Mouse (Mus musculus) v-Abl transformed pro-B cells (cell line): ENCODE measurements around the gene Trim10.
"Not testable (repeated sequence)": the region's sequence is repeated elsewhere in the genome, so short reads cannot be mapped to it uniquely, and the experiment has no call there.

Experiments
- in situ Hi-C, 2 experiments: fragments of 400-800 bp; cut with MboI; formaldehyde crosslinking; loops; one replicate each; pipeline ENCODE4 v1.15.1; 2025; ENCODE audit not compliant: unreplicated experiment in 2 of 2

The Trim10 gene

GRCm38 (mm10) chr17:36869284-36869954 is at the start of gene Trim10:
TSS of gene Trim10 (plus strand) at chr17:36869574.
- in situ Hi-C loops = no loop called here

- in situ Hi-C loops = loop anchor here in 1 of 2 experiments (25.0 kb wide), 1 partner anchor 737 kb away; no protein-coding TSS in a partner anchor
Observed at GRCm38 (mm10) chr17:36824005-36824404, 45.4 kb upstream of the Trim10 start.

DNA sequence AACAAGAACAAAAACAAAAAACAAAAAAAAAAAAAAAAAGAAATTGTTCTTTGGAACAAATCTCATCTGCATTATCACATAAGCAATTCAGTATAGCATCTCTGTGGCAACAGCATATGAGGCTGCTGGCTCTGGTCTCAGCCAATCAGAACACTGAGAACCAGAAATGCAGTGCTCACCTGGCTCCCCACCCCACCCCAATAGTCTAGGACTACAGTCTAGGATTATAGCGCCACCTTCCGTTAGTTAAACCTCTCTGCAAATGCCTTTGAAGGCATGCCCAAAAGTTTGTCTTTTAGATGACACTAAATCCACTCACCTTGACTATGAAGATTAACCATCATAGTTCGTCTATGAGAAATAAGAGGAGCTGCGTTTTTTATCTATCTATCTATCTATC is 43.8 kb upstream of the Trim10 start:
- in situ Hi-C loops = no loop called here

DNA sequence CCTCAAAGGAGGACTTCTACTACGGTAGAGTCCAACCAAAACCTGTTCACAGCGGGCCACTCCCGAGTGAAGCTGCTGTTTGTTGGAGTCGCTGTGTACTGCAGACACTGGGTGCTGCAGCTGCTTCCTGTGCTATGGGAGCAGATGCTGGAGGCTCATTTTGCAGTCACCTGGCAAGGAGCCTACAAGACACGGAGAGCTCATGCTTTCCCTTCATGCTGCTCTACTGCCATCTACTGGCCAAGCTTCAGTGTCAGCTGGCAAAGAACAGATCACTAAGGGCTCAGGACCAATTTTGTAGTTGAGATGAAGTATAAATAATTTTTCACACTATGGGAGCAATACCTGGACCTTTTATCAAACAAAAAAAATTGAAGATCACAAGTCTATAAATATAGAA is 43.4 kb upstream of the Trim10 start:
- in situ Hi-C loops = not testable (repeated sequence)

DNA sequence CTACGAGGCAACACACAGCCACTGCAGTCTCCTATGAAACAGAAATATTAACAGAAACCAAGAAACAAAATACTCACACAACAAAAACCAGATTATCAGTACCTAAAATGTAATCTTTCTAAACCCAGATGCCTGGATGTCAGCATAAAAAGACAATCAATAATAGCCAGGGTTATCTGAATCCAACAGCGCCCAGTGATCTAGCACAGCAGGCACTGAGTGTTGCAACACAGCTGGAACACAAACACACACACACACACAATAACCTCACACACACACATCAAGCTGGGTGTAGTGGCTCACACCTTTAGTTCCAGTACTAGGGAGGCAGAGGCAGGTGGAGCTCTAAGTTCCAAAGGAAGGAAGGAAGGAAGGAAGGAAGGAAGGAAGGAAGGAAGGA is 40.9 kb upstream of the Trim10 start:
- in situ Hi-C loops = no loop called here

GRCm38 (mm10) chr17:36830470-36830869 is 38.9 kb upstream of the Trim10 start:
- in situ Hi-C loops = no loop called here

DNA sequence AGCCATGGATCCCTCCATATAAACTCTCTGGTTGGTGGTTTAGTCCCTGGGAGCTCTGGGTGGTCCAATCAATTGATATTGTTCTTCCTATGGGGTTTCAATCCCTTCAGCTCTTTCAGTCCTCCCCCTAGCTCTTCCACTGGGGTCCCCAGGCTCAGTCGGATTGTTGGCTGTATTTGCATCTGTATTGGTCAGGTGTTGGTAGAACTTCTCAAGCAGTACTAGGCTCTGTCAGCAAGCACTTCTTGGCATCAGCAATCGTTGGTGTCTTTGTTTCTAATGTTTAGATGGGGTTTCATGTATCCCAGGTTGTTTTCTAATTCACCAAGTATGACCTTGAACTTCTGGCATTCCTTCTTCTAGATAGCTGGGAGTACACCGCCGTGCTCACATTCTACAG is 36.7 kb upstream of the Trim10 start:
- in situ Hi-C loops = no loop called here

- in situ Hi-C loops = no loop called here
Observed at GRCm38 (mm10) chr17:36835591-36836426, 33.6 kb upstream of the Trim10 start.

- in situ Hi-C loops = no loop called here
Observed at GRCm38 (mm10) chr17:36836427-36836812, 33.0 kb upstream of the Trim10 start.

GRCm38 (mm10) chr17:36836874-36837647 is 32.3 kb upstream of the Trim10 start, which contains the start of gene Trim26:
TSS of gene Trim26 (plus strand) at chr17:36837134.
- in situ Hi-C loops = no loop called here

- in situ Hi-C loops = no loop called here
Observed at GRCm38 (mm10) chr17:36839001-36839400, 30.4 kb upstream of the Trim10 start.

DNA sequence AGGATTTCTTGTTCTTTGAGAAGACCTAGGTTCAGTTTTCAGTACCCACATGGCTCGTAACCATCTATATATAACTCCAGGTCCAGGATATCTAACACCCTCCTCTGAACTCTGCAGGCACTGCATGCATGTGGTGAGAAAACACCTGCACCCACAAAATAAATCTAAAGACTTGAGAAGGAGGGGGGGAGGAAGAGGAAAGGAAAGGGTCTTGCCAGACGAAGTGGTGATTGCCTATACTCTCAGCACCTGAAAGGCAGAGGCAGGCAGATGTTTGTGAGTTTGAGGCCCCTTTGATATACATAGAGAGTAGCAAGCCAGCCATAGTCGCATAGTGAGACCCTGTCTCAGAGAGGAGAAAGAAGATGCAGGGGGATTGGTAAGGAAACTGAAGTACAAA is 29.4 kb upstream of the Trim10 start:
- in situ Hi-C loops = no loop called here

DNA sequence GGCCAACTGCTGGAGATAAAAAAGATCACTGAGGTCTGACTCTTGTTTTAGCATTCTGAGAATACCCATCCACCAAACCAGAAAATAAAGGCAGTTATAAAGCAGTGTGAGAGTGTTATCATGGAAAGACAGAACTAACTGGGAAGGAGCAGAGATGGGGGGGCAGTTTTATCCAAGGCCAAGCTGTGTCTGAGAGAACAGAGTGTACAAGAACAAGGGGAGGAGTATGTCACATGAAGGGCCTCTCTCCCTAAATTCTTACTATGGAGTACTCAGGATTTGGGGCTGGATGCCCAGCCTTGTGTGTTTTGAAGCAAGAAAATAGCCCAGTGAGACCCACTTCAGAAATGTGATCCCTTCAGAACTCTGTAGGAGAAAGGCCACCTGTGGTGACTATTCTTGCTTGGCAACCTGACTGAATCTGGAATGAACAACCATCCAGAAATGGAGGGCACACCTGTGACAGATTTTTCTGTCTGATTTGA is 28.4 kb upstream of the Trim10 start:
- in situ Hi-C loops = no loop called here

- in situ Hi-C loops = no loop called here
Observed at GRCm38 (mm10) chr17:36843696-36844095, 25.7 kb upstream of the Trim10 start.

DNA sequence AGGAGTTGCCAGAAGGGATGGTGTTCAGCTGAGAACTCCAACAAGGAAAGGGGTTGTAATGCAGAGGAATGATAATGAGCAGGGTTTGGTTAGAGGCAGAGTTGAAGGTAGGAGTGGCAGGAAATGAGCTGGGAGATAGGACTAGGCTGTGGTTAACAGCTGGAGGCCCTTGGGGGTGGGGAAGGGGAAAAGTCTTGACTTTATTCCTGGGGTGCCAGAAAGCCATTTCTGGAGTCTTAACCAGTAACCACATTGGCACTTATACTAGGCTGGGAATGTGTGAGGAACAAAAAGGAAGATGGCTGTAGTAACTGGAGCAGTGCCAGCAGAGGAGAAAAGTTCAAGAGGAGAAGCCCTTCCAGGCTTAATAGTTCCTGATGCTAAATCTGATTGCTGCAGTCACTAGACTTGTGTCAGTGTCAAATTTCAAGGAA is 25.1 kb upstream of the Trim10 start:
- in situ Hi-C loops = no loop called here

GRCm38 (mm10) chr17:36844725-36845124 is 24.6 kb upstream of the Trim10 start:
- in situ Hi-C loops = no loop called here

GRCm38 (mm10) chr17:36848911-36849310 is 20.5 kb upstream of the Trim10 start:
- in situ Hi-C loops = no loop called here

DNA sequence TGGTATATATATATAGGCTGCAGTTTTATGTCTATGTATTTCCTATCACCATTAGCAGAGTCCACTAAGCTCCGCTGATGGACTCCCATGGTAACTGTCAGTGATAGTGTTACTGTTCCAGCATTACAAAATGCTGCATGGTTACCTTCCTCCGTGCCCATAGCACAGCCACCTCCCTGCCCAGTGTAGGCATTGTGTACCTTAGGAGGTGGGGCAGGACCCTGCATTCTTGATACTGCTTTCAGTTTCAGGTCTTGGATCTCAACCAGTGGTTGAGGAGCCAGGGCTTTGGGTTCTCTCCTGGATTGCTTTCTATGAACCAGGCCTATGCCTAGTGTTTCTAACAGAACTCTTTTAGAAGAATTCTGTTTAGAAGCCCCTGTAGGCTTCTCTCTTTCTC is 19.4 kb upstream of the Trim10 start:
- in situ Hi-C loops = no loop called here

- in situ Hi-C loops = no loop called here
Observed at GRCm38 (mm10) chr17:36851200-36851599, 18.2 kb upstream of the Trim10 start.

DNA sequence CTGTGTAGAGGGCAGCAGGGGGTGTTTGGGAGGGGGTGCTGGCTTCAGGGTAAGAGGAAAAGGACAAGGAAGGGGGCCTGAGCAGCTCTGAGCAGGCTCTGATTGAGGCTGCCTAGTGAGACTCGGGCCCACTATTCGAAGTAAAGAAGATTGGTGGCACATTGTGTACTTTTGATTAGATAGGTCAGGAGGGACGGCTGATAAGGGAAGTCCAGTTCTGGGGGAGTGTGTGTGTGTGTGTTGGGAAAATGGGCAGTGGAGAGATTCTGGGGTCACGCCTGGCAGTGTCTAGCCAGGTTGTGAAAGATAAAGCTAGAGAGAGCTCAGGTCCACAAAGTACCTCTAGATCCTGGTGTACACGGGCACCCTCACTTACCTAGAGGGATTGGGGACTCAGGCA is 17.7 kb upstream of the Trim10 start:
- in situ Hi-C loops = no loop called here

DNA sequence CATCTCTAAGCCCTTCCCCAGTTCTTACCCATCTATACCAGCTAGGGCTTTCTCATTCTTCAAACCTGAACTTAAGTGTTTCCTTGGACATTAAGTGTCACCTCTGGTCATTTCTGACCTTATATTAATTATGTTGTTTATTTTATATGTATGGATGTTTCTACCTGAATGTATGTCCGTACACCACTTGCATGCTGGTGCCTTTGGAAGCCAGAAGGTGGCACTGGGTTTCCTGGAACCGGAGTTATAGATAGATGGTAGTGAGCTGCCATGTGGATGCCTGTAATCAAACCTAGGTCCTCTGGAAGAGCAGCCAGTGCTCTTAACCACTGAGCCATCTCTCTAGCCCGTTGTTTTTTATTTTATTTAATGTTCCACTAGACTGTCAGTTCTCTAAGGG is 13.9 kb upstream of the Trim10 start:
- in situ Hi-C loops = no loop called here
